Mouse (Mus musculus) E14TG2a.4 (cell line): ENCODE measurements around the gene Mrps18a.

ENCODE experiments used
- H3K27me3 ChIP-seq: 2 replicates; pipeline ENCODE4 v1.6.1; 2014; ENCODE audit warnings: low read length, control low read depth; ENCODE audit not compliant: insufficient read depth
- H3K36me3 ChIP-seq: 2 replicates; pipeline ENCODE4 v1.6.1; 2014; ENCODE audit warnings: low read length, control low read depth; ENCODE audit not compliant: insufficient read depth
- H3K4me1 ChIP-seq: replicated peaks from 2 replicates; pipeline ENCODE4 v1.6.1; 2014; ENCODE audit warnings: low read depth, low read length, control low read depth
- H3K4me3 ChIP-seq: replicated peaks from 2 replicates; pipeline ENCODE4 v1.5.1; 2014; ENCODE audit warnings: mild to moderate bottlenecking, low read length
- H3K9me3 ChIP-seq: 2 replicates; pipeline ENCODE4 v1.6.1; 2014; ENCODE audit warnings: low read length, control low read depth
- CTCF ChIP-seq: conservative IDR thresholded peaks from 2 replicates; pipeline ENCODE4 v1.5.1; 2014; ENCODE audit warnings: low read length
- NANOG ChIP-seq: IDR thresholded peaks from 2 replicates; pipeline ENCODE4 v1.6.1; 2014; ENCODE audit warnings: borderline replicate concordance, low read length, mixed read lengths
- POU5F1 ChIP-seq: IDR thresholded peaks from 2 replicates; pipeline ENCODE4 v1.6.1; 2014; ENCODE audit warnings: low read length, borderline replicate concordance

Gene Mrps18a

DNA sequence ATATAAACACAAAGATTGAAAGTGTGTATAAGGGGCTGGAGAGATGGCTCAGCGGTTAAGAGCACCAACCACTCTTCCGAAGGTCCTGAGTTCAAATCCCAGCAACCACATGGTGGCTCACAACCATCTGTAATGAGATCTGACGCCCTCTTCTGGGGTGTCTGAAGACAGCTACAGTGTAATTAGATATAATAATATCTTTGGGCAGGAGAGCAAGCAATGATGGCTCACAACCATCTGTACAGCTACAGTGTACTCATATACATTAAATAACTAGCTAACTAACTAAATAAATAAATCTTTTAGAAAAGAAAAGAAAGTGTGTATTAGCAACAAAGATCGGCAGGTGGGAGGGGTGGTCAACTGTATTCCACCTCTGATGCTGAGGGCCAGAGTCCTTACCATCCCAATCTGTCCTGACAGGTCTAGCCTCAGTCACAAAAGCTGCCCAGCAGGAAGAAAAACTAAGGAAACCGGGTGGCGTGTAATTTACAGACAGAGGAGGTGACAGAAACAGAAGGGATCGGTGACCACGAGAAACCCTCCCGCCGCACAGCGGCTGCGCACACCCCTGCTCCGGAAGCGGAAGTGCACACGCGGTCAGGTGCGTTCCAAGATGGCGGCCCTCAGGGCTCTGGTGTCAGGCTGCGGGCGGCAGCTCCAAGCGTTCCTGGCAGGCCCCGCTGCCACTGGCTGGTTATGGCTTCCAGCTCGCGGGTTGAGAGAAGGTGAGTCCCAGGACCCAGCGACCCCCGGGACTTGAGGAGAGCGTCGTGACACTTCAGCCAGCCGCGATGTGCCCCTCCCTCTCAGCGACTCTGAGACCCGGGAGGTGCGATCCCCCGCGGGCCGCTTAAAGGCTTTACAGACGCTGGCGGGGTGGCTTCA lies at the start of gene Mrps18a:
TSS of gene Mrps18a (plus strand) at position 585 of the 888 bp plus-strand sequence.
- H3K27me3 ChIP-seq: no peaks in the 10 kb centered on the region
- peak within 1 kb of the TSS; percentile 94 for H3K4me3 ChIP-seq
- H3K4me1 ChIP-seq: peaks cover 34% of the 10 kb centered on the region
- no peaks in the 10 kb centered on the region for H3K9me3 ChIP-seq
- H3K36me3 ChIP-seq: peaks cover 32% of the 10 kb centered on the region
- TF ChIP-seq CTCF: no peak
- no peak for TF ChIP-seq NANOG
- no peak for TF ChIP-seq POU5F1

DNA sequence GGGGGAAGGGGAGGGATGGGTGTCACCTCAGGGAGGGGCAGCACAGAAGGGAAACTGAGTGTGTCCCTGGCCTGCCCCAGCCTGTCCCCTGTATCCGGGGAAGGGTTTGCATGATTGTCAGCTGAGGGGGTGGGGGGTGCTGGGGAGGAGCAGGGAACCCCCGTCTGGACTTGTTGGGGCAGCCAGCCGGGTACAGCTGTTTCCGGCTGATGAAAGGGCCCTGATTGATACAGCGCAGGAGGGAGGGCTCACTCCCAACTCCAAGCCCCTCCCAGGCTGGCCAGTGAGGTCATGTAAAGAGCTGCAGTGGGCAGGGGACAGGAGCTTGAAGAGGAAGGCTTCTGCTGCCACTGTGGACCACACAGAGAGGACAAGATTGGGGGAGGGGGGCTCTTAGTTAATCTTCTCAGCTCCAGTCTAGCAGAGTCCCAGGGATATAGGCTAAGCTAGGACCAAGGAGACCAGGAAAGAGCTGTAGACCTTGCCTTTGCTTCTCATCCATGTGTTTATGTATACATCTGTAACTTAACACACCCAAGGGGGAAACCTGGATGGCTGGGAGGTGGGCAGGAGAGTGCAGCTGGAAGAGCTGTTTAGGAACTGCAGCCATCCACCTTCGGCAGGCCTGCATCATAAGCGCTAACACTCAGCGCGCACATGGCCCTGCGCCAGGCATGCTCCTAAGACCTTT lies 47.4 kb upstream of the Mrps18a start:
- Histone ChIP-seq H3K36me3 (no peaks in the 10 kb centered on the region), H3K9me3 (no peaks in the 10 kb centered on the region), H3K4me3 (peak overlapping the region; percentile 17; the same call in 1 of the 2 replicates), H3K27me3 (peaks cover 15% of the 10 kb centered on the region), H3K4me1 (peaks cover 28% of the 10 kb centered on the region)
- TF ChIP-seq POU5F1: no peak
- no peak for TF ChIP-seq NANOG
- no peak for TF ChIP-seq CTCF

DNA sequence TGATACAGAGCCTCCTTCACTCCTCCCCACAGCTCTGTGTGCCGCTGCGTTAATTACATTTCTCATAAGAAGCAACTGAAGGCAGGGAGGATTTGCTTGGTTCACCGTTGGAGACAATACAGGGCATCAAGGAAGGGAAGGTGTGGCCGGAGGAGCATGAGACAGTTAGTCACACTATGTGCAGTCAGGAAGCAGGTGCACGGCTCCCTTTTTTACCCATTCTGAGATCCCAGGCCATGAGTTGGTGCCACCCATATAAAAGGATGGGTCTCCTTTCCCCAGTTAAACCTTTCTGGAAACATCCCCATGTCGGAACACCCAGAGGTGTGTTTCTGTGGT lies 46.8 kb upstream of the Mrps18a start:
- Histone ChIP-seq H3K4me1 (peaks cover 28% of the 10 kb centered on the region), H3K27me3 (peaks cover 15% of the 10 kb centered on the region), H3K4me3 (no peak overlapping the region; the same call in 1 of the 2 replicates), H3K36me3 (no peaks in the 10 kb centered on the region), H3K9me3 (no peaks in the 10 kb centered on the region)
- no peak for TF ChIP-seq CTCF
- no peak for TF ChIP-seq POU5F1
- no peak for TF ChIP-seq NANOG

DNA sequence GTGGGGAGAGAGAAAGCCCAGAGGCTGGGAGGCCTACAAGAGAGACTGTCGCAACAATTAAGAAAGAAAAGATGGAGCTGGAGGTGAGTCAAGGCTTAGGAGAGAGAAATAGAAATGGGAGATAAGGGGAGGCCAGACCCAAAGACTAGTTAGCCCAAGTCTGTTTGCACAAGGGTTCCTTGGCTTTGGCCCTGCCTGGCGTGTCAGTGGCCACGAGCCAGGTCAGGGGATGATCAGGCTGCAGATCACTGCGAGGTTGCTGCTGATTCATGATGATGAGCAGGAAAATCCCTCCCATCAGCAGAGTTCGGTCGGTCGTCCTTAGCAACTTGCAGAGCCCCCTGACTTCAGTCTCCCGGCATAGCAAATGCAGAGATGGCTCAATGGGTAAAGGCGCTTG lies 40.7 kb upstream of the Mrps18a start:
- TF ChIP-seq NANOG (no peak), POU5F1 (no peak), CTCF (no peak)
- no peak overlapping the region for H3K4me3 ChIP-seq

DNA sequence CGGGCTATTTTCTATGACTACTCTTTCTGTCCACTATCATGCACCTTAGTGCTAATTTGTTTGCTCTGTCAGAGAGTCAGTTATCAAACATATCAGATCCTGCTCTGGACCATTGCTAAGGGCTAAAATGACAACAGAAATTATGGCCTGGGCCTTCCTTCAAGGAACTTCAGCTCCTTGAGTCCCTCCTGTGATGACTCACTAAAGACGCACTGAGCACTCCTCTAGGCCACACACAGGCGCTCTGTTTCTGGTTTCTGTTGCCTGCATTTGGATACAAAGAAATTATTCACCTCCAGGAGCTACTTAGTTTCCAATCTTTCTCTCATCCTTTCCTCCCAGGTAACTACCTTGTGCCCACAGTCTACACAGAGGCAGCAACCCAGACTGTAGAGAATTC lies 39.3 kb upstream of the Mrps18a start:
- Histone ChIP-seq H3K4me1 (peaks cover 55% of the 10 kb centered on the region), H3K9me3 (no peaks in the 10 kb centered on the region), H3K27me3 (no peaks in the 10 kb centered on the region; the same call in 1 of the 2 replicates), H3K36me3 (no peaks in the 10 kb centered on the region), H3K4me3 (no peak overlapping the region)
- TF ChIP-seq CTCF (no peak), NANOG (no peak), POU5F1 (no peak)

More for the DNA sequence above, 40.7 kb upstream of the Mrps18a start:
- H3K36me3 ChIP-seq: no peaks in the 10 kb centered on the region
- H3K9me3 ChIP-seq: no peaks in the 10 kb centered on the region
- H3K27me3 ChIP-seq: peaks cover 1% of the 10 kb centered on the region
- H3K4me1 ChIP-seq: peaks cover 44% of the 10 kb centered on the region

DNA sequence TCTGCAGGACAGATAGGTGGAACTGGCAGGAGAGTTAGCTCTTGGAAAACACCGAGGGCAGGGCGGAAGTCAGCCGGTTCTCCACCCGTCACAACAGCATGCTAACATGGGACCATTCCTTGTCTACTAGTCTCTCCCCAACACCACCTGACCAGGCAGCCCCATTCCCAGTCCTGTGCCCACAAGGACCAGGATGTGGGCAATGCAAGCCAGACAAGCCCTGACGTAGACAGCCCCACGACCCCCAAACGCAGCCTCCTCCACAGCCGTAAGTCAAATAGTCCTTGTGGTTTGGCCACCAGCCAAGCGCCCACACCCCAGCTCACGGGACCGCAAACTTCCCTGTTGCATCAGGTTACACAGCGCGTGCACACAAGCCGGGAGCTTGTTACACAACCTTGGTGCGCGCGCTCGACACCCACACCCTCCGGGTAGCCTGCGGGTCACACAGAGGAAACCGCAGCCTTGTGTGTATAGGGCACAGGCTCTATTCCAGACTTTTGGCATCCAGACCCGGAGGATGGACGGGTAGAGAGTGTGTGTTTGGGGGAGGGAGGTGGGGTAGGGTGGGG lies 37.0 kb upstream of the Mrps18a start:
- H3K4me3 ChIP-seq: peak overlapping the region; percentile 68
- TF ChIP-seq CTCF: no peak
- TF ChIP-seq NANOG: no peak
- TF ChIP-seq POU5F1: no peak
- peaks cover 51% of the 10 kb centered on the region for H3K4me1 ChIP-seq
- H3K27me3 ChIP-seq: no peaks in the 10 kb centered on the region; the same call in 1 of the 2 replicates
- peaks cover 2% of the 10 kb centered on the region for H3K9me3 ChIP-seq
- H3K36me3 ChIP-seq: no peaks in the 10 kb centered on the region

DNA sequence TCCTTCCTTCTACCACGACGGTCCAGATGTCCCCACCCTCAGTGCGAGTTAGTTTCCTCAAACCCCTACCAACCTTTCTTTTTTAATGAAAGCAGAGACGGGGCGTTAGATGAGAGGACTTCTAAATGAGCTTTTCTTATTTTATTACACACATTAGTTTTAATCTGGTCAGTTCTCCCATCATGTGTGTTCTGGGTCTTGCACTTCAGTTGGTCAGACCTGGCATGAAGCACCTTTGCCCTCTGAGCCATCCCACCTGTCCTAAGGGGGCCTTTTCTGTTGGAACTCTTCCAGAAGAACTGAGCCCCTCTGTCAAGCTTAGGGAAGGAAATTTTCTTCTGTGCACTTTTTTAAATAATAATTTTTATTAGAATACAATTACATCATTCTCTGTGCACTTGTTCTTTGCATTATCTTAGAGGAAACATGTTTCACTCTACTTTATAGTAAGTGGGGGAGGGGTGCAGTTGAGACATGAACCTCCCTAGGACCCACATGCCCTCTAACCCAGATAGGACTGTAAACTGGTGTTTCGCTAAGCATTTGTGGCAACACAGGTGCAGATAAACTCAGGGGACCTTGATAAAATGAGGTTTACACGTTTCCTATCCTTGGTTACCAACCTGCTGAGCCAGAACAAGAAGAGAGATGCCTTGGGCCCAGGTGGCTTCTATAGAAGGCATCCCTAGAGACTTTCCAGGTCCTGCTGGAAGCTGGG lies 36.2 kb upstream of the Mrps18a start:
- H3K36me3 ChIP-seq: no peaks in the 10 kb centered on the region
- H3K4me1 ChIP-seq: peaks cover 47% of the 10 kb centered on the region
- no peak for TF ChIP-seq CTCF
- H3K4me3 ChIP-seq: peak overlapping the region; percentile 68
- peaks cover 6% of the 10 kb centered on the region for H3K9me3 ChIP-seq
- no peaks in the 10 kb centered on the region; the same call in 1 of the 2 replicates for H3K27me3 ChIP-seq

DNA sequence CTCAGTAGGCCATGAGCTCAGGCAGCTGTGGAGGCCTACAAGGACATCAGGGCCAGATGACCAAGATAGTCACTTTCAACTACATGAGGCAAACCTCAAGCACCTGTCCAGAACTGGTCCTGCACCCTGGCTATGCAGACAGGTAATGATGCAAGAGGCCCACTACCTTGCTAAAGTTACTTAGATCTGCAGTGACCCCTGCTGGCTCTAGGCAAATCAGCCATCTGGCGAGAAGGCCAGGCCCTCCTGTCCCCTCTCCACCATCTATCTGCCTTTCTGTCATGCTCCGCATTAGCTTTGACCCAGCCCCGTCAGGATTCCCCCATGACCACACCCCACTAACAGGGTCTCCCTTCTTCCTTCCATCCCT lies 35.7 kb upstream of the Mrps18a start:
- Histone ChIP-seq H3K4me1 (peaks cover 47% of the 10 kb centered on the region), H3K4me3 (no peak overlapping the region), H3K36me3 (no peaks in the 10 kb centered on the region), H3K27me3 (no peaks in the 10 kb centered on the region; the same call in 1 of the 2 replicates), H3K9me3 (peaks cover 6% of the 10 kb centered on the region)
- TF ChIP-seq CTCF (peak; percentile 15; the same call in 1 of the 2 replicates), NANOG (no peak)
